Mouse (Mus musculus) urinary bladder, adult 2 months (tissue): ENCODE results near the gene Arf1. TPM values are rescaled to one million over a fixed set of nuclear protein-coding genes. Genes with fewer than 3 reads are reported as not detected.

Experiments
- DNase-seq: peaks from one replicate; pipeline ENCODE4 v3.0.0; 2022; ENCODE audit warnings: low spot score
- polyA plus RNA-seq: library from polyadenylated mRNA; depleted of rRNA; stranded (reverse); fragments of >200 nt; gene quantifications from 2 replicates; pipeline ENCODE4 v1.2.3, GENCODE M21; 2012; rRNA removed

Gene Arf1
- polyA plus RNA-seq, 1 experiment, result 605 TPM

DNA sequence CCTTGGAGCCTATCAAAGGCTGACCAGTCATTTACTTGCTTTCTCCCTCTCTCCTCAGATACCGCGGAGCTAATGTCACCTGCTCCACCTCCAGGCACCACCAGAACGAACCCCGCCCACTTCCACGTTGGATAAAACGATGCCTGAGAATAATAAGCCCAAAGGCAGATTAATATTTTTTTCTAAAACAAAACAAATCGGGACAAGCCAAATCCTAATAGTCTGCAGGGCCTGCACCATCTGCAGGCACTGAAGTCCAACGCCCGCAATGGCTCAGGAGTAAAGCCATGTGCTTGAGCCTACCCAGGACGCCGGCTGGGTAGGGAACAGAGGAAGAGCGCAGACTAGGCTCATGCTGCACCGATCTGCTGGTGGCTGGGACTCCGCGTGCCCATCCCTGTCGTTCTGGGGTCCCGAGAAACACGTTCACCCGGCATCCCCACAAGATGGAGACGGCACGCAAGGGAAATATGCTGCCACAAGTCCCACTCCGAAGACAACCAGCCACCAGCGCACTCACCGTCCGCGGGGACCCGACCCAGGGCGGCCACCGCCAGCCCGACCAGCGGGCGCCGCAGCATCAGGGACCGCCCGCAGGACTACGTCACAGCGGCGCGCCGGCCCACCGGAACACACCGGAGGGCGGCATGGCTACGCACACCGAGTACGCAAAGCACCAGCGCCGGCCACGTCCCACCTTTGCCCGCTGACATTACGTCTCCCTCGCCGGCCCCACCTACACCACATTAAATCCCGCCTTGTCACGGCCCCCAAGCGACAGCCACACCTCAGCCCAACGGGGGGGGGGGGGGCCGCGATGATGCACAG, 36.6 kb downstream of the Arf1 start:
- DNase-seq, result peak; percentile 91

DNA sequence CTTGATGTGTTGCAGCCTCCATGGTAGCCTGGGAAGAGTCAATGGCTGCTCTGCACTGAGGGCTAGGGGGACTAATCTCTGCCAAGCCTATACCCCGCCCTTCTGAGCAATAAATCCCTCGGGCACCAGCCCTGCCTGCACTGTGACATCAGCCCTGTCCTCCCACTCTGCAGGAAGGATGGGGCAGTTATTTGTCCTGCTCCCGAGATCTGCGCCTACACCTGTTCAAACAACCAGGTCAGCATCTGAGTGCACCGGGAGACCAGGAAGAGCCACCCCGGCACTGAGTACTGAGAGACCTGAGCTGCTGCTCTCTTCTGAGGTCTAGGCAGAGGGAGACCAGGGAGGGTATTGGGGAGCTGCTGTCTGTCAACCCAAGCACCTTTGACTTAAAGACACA, 40.4 kb downstream of the Arf1 start:
- DNase-seq, result no peak

DNA sequence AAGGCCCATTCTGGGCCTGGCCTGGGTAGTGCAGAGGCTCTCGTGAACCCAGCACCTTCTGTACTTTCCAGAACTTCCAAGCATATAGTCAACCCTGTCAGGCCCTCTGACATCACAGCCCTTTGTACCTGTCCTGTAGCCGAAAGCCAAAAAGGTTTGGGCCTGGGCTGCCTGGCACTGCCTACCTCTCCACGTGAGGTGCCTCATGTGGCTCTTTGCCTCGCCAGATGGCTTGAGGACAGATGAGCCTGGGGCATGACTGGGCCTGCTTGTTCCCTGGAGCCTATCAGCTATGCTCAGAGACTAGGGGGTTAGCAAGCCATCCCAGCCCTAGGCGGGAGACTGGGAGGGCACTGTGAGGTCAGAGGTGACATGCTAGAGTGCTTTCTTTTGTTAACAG, 42.6 kb downstream of the Arf1 start:
- no peak for DNase-seq

DNA sequence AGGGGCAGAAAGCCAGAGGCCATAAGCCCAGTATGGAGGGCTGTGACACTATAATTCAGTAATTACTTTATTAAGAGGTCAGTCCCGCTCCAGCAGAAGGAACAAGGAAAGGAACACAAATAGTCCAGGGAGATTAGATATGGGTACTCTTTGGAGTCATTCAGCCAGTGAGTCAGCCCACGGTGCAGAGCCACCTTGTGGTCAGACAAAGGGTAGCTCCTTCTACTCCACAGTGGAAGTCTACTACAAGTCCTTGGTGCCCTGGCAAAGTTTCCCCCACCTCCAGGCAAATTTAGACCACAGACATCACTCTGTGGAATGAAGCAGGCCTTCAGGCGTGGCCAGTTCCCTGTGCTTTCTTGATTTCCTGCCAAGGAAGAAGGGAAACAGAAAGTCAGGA, 44.2 kb downstream of the Arf1 start:
- DNase-seq, result no peak

DNA sequence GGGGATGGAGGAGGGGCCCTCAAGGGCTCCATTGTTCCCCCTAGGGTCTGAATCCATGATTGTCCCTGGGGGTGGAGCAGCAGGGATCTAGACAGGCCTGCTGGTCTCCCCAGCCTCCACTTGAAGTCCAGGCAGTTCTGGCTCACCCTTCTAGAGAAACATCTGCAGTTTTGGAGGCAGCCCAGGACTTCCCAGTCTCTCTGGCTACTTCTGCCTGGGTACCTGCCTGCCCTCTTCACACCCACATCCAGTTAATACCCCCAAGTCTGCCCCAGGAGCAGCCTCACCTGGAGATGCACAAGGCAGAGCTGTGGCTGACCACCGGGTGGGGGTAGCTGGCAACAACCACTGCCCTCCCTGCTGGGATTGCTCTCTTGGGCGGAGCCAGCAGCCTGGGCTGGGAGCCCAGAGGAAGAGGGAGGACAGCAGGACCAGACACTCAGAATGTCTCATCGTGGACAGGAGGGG, 45.2 kb downstream of the Arf1 start, which contains the start of gene Gjc2:
TSS of gene Gjc2 (minus strand) at position 350 of the 468 bp plus-strand sequence.
- no peak for DNase-seq

DNA sequence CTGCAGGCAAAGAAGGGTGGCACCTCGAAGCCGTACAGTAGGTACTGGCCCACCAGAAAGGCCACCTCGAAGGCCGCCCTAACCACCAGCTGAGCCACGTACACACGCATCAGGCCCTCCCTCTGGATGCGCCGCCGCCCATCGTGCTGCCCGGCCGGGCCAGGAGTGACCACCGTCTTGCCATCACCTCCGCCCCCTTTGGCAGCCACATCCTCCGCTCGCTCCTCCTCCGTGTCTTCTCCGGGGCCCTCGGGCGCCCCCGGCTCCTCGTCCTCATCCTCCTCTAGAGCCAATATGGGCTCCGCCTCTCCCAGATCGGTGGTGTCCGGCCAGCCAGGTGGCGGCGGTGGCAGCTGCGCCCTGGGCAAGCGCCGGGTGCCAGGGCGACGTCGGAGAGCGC, 51.1 kb downstream of the Arf1 start:
- no peak for DNase-seq

DNA sequence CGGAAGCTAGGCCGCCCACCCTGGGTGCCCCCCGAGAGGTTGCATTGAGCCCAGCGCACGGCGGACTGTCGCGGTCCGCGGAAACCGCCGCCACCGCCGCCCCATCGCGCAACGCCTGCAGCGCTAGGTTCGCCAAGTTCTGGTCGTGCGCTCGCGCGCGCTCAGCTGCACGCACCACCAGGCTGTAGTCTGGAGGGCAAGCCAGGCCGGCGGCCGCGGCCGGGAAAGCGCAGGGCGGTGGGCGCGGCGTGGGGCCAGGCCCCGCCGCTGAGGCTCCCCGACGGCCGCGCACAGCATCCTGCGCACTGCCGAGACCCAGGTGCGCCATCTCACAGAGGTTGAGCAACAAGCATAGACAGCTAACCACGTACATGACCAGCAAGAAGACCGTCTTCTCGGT, 51.6 kb downstream of the Arf1 start:
- DNase-seq, result no peak

DNA sequence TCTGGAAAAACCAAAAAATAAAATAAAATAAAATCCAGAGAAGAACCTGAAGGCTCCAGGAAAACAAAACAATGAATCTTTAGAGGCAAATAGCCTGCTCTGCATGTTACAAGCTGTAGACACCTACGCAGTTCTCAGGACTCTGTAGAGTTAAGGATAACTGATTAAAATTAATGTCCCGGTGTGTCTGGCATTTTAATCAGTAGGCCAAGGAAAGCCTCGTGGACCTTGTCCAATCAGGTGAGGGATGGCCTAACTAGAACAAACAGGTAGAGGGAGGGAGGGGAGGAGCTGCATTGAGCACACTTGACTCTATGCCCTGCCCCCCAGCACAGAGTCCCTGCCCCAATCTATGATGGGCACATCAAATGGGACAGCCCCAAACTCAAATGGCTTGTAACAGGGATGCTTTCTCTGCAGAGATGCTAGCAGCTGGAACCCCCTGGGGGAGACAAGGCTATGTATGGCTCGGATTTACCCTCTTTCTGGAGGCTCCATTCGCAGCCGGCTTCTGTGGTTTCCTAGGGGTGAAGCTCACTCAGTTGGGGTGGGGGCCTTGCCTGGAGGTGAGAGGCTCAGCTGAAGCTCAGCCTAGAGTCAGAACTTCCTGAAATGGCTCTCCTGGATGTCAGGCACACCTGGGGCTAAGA, 53.8 kb downstream of the Arf1 start:
- DNase-seq, result no peak

DNA sequence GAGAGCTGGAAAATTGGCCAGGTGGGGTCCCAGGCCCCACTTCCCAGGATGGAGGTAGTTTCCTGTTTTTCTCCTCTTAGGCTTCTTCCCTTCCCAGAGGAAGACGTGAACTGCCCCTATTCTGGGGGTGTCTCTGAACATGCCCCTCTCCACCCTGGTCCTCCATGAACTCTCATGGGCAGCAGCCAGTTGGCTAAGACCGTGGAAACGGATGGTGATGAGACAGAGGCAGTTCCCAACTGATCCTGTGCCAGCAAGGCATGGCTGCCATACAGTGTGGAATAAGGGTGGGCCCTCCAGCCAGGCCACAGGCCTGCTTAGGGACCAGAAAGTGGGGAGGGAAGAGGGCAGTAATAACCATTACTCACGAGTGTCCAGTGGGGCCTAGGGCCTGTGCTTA, 57.5 kb downstream of the Arf1 start:
- DNase-seq, result no peak

DNA sequence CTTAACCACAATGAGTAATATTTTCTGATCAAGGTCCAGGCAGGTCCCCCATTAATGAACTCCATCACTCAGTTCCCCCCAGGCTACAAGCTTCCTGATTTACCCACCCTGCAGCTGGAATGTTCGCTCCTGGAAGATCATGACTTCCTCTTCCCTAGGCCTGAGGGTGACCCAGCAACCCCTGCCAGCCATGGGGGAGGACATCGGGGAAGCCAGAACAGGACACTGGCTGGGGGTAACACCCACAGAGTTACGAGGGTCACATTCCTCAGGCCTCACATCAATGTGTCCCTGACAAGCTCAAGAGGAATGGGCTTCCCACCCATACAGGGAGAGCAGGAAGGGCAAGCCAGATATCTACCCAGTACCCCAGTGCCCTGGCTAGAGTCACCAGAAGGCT, 58.3 kb downstream of the Arf1 start:
- DNase-seq, result no peak

DNA sequence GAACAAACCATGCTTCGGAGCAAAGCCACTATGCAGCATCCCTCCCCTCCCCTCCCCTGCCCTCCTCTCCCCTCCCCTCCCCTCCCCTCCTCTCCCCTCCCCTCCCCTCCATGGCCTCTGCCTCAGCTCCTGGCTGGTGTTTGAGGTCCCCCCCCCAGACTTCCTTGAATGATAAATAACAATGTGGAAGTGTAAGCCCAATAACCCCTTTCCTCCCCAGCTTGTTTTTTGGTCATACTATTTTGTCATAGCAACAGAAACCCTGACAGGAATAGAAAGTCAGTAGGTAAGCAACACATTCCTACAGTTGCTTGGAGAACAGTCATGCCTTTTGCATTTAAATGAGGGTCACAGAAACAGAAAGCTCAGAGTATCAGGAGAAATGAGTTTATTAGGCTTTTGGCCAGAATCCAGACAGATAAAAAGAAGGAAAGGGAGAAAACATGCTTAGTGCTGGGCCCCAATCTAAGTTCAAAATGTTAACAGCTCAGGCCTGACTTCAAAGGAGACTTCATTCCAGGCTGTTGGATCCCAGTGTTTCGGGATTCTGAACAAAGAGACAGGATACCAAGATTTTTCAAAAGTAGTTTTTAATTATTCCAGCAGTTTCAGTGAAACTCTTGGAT, 62.3 kb downstream of the Arf1 start:
- no peak for DNase-seq

DNA sequence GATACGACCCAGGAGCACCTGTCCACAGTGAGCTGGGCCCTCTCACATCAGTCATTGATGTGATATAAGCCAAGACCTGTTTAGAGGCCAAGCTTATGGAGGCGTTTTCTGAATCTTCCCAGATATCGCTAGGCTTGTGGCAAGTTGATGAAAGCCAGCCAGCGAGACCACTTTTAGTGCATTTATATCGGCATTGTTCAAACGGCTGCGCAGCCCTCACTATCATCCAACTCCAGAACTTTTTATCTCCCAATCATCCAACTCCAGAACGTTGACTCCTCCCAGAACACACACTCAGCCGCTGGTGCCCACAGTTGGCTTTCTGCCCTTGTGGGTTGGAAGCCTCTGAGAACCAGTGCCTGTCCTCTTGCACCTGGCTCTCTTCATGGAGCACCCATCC, 63.7 kb downstream of the Arf1 start:
- DNase-seq, result no peak

DNA sequence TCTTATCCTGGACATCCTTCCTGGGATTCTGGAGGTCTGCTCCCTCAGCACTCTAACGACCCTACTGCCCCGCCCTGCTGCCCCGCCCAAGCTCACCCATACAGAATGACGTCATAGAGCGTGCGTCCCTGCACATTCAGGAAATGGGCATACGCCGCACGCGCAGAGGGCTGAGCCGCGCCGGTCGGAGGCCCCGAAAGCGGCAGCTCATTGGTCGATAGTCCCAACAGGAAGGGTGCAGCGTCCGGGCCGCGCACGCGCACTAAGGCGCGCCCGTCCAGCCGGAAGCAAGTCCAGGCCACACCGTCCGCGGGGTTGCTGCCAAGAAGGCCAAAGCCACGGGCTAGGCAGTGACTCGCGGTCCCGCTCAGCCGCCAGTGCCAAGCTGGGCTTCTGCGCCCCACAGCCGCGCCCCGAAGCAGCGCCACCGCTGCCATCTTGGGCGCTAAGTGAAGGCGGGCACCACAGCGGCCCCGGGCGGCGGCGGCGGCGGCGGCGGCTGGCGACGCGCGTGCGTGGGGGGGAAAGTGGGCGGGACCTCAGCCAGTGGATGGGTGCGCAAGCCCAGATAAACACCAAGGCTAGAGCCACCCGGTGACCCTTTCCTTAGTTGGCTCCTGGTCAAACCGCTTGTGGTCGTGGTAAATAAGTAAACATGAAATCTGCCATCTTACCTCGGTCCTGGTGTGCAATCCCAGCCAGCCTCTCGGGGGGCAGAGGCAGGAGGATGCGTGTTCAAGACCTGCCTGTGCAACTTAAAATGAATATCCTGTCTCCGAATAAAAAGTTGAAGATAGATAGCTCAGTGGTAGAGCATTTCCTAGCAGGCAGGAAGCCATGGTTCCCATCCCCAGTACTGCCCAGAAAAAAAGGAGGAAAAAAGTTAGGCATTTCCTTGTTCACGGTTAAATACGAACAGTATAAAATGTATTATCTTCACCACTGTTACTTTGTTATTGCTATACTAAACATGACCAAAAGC, 64.5 kb downstream of the Arf1 start, which contains the start of gene Iba57:
TSS of gene Iba57 (minus strand) at position 485 of the 982 bp plus-strand sequence.
- peak; percentile 99 for DNase-seq

DNA sequence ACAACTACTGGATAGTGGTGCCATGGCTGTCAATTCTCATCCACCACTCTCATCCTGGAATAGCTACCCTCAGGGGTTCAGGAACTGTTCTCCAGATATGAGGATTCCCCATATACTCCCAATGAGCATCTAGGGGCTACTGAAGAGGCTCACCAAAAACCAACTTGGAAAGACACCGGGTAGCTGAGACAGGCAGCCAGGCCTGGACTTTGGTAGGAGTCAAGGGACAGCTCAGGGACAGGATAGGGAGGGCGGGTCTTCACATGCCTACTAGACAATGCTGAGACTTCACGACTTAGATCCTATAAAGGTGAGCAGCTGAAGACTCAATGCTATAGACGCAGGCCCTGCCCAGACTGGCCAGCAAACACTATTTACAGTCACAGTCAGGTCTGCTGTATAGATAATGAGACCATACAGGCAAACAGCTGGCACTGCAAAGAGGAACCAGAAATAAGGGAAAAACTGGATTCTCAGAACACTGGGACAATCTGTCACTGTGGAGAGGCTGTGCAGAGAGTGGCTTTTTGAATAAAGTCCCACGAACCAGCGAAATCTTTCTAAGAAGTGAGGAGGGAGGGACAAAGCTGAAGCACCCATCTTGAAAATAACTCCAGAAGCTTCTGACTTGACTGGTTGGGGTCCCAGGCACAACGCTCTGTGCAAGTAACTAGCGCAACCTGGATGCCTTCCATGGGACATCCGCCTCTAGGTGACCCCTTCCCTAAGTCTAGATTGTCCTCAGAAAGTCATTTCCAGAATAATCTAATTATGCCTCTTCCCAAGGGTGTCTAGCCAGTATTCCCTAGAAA, 65.4 kb downstream of the Arf1 start:
- DNase-seq, result no peak

Other genes with a start within 250 kb of the Arf1 start
- 0.14 and 0.22 TPM in 2 replicates for gene Obscn, start 91.9 kb downstream of the Arf1 start, polyA plus RNA-seq
- 3.8 and 4.0 TPM in 2 replicates for gene Iba57, start 64.5 kb downstream of the Arf1 start, polyA plus RNA-seq
- 8.9 and 9.5 TPM in 2 replicates for gene Gjc2, start 45.1 kb downstream of the Arf1 start, polyA plus RNA-seq
- 99.0 and 118 TPM in 2 replicates for gene Guk1, start 36.1 kb downstream of the Arf1 start, polyA plus RNA-seq
- 35.2 and 35.4 TPM in 2 replicates for gene Mrpl55, start 25.8 kb downstream of the Arf1 start, polyA plus RNA-seq
- gene 2310033P09Rik, start 19.9 kb downstream of the Arf1 start, polyA plus RNA-seq, result 23.8 and 26.1 TPM in 2 replicates
- gene Wnt3a, start 62.5 kb upstream of the Arf1 start, polyA plus RNA-seq, result 0.03 TPM in 2 replicates
- 11.6 and 11.7 TPM in 2 replicates for gene Wnt9a, start 78.7 kb upstream of the Arf1 start, polyA plus RNA-seq
- 0.06 and 0.24 TPM in 2 replicates for gene Prss38, start 147.4 kb upstream of the Arf1 start, polyA plus RNA-seq
- 5.3 and 5.9 TPM in 2 replicates for gene Jmjd4, start 221.8 kb upstream of the Arf1 start, polyA plus RNA-seq
- gene Snap47, start 222.9 kb upstream of the Arf1 start, polyA plus RNA-seq, result 61.7 and 66.2 TPM in 2 replicates
- 5.6 and 6.2 TPM in 2 replicates for gene Zfp867, start 244.2 kb upstream of the Arf1 start, polyA plus RNA-seq